Mouse (Mus musculus) spleen, postnatal 4 days (tissue): ENCODE measurements around the gene Krt32.

Experiments
- DNase-seq, 2 experiments: peaks; one replicate each; pipeline ENCODE4 v3.0.0; 2022; ENCODE audit warnings: low spot score in 2 of 2

Gene Krt32

GRCm38 (mm10) chr11:100087861-100088260 lies at the start of gene Krt32:
Krt32 (minus strand) TSS chr11:100088226.
- DNase-seq, result no peak

GRCm38 (mm10) chr11:100137693-100138092 lies 49.7 kb upstream of the Krt32 start:
- DNase-seq, result no peak

- DNase-seq, result no peak
These were observed 48.5 kb upstream of the Krt32 start for GRCm38 (mm10) chr11:100136559-100136958.

- DNase-seq, result no peak
These were observed 47.7 kb upstream of the Krt32 start, which contains the start of gene Krt15 for GRCm38 (mm10) chr11:100135731-100136130. Krt15 (minus strand) TSS chr11:100135928.

GRCm38 (mm10) chr11:100124901-100125300 lies 36.9 kb upstream of the Krt32 start:
- no peak for DNase-seq

- DNase-seq, result no peak
These were observed 33.4 kb upstream of the Krt32 start, which contains the start of gene Krt13 for GRCm38 (mm10) chr11:100121466-100121865. Krt13 (minus strand) TSS chr11:100121566.

- no peak for DNase-seq
These were observed 32.3 kb upstream of the Krt32 start for GRCm38 (mm10) chr11:100120331-100120730.

- DNase-seq, result no peak
These were observed 25.7 kb upstream of the Krt32 start for GRCm38 (mm10) chr11:100113742-100114029.

- DNase-seq, result no peak
These were observed 25.1 kb upstream of the Krt32 start for GRCm38 (mm10) chr11:100112935-100113741.

- DNase-seq, result no peak
These were observed 17.6 kb upstream of the Krt32 start, which contains the start of gene Krt36 for GRCm38 (mm10) chr11:100105576-100106122. Krt36 (minus strand) TSS chr11:100105626.

GRCm38 (mm10) chr11:100102693-100103429 lies 14.8 kb upstream of the Krt32 start:
- DNase-seq, result no peak

GRCm38 (mm10) chr11:100100391-100100790 lies 12.4 kb upstream of the Krt32 start:
- no peak for DNase-seq

GRCm38 (mm10) chr11:100097819-100098218 lies 9.8 kb upstream of the Krt32 start:
- DNase-seq, result no peak

- DNase-seq, result no peak
These were observed 8.1 kb upstream of the Krt32 start, which contains the start of gene Krt35 for GRCm38 (mm10) chr11:100096141-100096540. Krt35 (minus strand) TSS chr11:100096241.

GRCm38 (mm10) chr11:100088378-100089025 lies 476 bp upstream of the Krt32 start:
- DNase-seq, result no peak

- no peak for DNase-seq
These were observed 14.2 kb downstream of the Krt32 start for GRCm38 (mm10) chr11:100073873-100074272.

GRCm38 (mm10) chr11:100067293-100068036 lies 20.6 kb downstream of the Krt32 start:
- no peak for DNase-seq

GRCm38 (mm10) chr11:100066236-100067010 lies 21.6 kb downstream of the Krt32 start:
- DNase-seq, result no peak

- DNase-seq, result no peak
These were observed 29.2 kb downstream of the Krt32 start for GRCm38 (mm10) chr11:100058875-100059274.
